Mouse (Mus musculus) lung, postnatal 0 days (tissue): ENCODE measurements around the gene Papln.

Source experiments
- CTCF ChIP-seq: IDR thresholded peaks from 2 replicates; pipeline ENCODE4 v1.5.1; 2016; ENCODE audit warnings: antibody characterized with exemption, mild to moderate bottlenecking
- EP300 ChIP-seq: IDR thresholded peaks from 2 replicates; pipeline ENCODE4 v1.6.1; 2016; ENCODE audit warnings: antibody characterized with exemption, mild to moderate bottlenecking, control low read depth

DNA sequence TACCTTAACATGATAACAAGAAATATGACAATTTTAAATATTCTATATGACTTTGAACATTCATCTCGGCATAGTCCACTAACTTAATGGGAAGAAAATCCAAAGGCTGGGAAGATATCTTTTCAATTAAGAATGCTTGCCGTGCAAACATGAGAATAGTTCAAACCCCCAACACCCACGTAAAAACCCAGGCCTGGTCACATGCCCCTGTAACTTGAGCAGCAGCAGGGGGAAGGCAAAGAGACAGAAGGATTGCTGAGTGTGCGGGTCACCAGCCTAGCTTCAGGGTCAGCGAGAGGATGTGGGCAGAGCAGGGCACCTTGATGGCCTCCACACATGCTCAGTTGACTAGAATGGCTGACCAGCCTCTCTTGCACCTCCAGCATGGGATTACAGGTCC lies 21.7 kb upstream of the Papln start:
- TF ChIP-seq CTCF (no peak), EP300 (no peak)
